Mouse (Mus musculus): Measurements from ENCODE around the gene Inpp5b. TPM values are rescaled to one million over a fixed set of nuclear protein-coding genes. Genes with fewer than 3 reads are reported as not detected.

Gene Inpp5b
- polyA plus RNA-seq (2015; fragmentation: Nextera tagmentation; extraction: Ambion mirVana): 25.2 and 26.4 TPM in 2 replicates

DNA sequence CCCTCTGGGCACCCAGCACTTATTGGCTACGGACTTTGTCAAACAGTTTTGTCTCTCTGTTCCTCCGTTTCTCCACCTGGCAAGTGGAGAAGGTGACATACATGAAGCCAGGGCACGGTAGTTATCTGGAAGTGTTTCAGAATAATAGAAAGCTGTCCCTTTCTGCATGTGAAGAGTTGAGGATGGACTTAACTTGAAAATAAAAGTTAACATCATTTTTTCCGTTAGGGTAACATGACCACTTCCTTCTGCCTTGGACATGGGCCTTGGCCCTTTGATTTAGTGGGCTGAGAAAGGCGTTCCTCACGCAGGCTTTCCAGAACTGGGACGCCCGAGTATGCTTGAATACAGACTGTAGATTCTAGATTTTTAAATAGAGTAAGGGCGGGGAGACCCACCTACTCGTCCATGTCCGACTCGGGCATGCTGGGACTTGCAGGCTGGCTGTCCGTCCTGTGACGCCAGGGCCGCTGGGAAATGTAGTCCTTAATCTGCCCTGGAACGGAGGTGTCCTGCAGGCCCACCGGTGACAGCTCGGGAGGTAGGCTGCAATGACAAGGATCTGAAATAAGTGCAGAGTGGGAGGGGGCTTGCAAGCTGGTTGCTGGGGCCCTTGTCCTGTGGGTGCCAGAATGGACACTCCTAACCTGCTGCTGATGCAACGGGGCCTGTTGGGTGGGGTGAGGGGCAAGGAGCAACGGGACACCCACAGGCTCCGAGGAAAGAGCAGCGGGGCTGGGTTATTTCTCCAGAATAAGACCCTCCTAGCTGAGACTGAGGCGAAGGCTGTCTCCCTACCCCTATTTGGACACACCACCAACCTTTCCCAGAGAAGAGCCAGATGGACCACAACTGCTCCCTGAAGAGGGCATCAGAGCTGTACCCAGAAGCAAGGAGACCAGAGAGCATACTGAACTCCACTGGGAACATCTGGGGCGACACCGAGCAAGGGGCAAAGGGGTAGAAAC is at the start of gene Inpp5b:
TSS of gene Inpp5b (plus strand) at position 475 of the 968 bp plus-strand sequence.
- H3K27ac ChIP-seq: peak within 1 kb of the TSS; percentile 11; the same call in 1 of the 2 replicates

DNA sequence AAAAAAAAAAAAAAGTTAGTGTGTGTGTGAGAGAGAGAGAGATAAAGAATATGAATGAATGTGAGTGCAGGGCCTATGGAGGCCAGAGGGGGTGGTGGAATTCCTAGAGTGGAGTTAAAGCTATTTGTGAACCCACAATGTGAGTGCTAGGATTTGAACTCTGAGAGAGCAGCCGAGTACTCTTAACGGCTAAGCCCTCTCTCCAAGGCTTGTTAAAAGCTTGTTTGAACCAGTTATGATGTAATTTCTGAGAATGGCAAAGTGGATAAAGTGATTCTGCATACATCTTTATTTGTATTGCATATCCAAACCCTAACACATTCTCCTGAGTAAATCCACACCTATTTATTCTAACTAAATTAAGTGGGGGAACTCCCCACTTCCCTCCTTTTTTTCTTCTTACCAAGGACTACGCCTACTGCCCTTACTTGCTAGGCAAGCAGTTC is 49.2 kb upstream of the Inpp5b start:
- no peaks in the 10 kb centered on the region for H3K9me3 ChIP-seq
- peak overlapping the region; percentile 83 for H3K4me3 ChIP-seq
- WGBS: 67% methylated on average over 3 of the region's 3 CpGs
- peaks cover 28% of the 10 kb centered on the region for H3K4me1 ChIP-seq
- H3K4me2 ChIP-seq: peak overlapping the region; percentile 70
- peaks cover 8% of the 10 kb centered on the region; the same call in 1 of the 2 replicates for H3K36me3 ChIP-seq
- peaks cover 4% of the 10 kb centered on the region; the same call in 1 of the 2 replicates for H3K27me3 ChIP-seq
- no peak overlapping the region for H3K27ac ChIP-seq
- peak overlapping the region; percentile 93 for H3K9ac ChIP-seq
- ATAC-seq (ENCODE audit: insufficient number of reproducible peaks, insufficient read depth, low FRiP score, low TSS enrichment, low read depth): no peak

More for the DNA sequence above, at the start of gene Inpp5b:
- H3K4me1 ChIP-seq: peaks cover 10% of the 10 kb centered on the region
- H3K9ac ChIP-seq: peak within 1 kb of the TSS; percentile 80
- H3K4me2 ChIP-seq: peak within 1 kb of the TSS; percentile 71
- no peaks in the 10 kb centered on the region for H3K9me3 ChIP-seq
- 15% methylated on average over 25 of the region's 25 CpGs for WGBS
- H3K4me3 ChIP-seq: peak within 1 kb of the TSS; percentile 62
- no peaks in the 10 kb centered on the region for H3K27me3 ChIP-seq
- ATAC-seq (ENCODE audit: insufficient number of reproducible peaks, insufficient read depth, low FRiP score, low TSS enrichment, low read depth): peak; percentile 76
- 0 out of 2 replicates have a peak, but pooled peaks cover 12% of the 10 kb centered on the region for H3K36me3 ChIP-seq

DNA sequence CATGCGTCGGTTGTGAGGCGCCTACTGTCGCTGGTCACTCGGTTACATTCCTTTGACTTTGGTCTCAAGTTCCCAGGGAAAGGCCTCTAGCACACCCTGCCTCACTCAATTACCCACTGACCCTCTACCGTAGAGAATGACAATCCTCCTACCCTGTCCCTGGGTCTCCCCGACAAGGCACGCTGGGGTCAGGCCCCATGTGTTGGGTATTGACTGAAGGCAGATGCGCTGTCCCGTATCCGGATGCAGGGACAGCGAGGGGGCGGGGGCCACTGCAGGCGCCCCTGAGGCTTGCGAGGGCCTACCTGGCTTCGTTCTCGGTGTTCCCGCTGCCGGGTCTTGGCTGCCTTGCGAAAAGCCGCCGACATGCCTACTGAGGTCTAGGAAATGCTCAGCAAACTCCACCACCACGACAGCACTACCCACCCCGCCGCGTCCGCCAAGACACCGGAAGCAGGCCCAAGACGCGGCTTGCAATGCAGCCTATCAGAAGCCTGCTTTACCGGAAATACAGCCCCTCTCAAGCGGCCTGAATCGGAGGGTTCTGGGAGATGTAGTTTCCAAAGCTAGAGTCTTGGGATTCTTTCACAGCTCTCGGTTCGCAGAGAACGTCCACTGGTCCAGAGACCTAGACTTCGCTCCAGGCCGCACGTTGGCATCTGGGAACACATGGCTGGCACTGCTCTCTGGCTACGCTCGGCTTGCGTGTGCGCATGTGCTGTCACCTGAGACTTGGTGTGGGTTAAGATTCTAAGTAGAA is 48.3 kb upstream of the Inpp5b start, which contains the start of gene Utp11:
TSS of gene Utp11 (minus strand) at position 466 of the 760 bp plus-strand sequence.
- ATAC-seq (ENCODE audit: insufficient number of reproducible peaks, insufficient read depth, low FRiP score, low TSS enrichment, low read depth): peak; percentile 83
- Histone ChIP-seq H3K9ac (peak within 1 kb of the TSS; percentile 93), H3K9me3 (no peaks in the 10 kb centered on the region), H3K36me3 (peaks cover under 1% of the 10 kb centered on the region; the same call in 1 of the 2 replicates), H3K4me1 (peaks cover 28% of the 10 kb centered on the region), H3K27ac (peak within 1 kb of the TSS; percentile 56; the same call in 1 of the 2 replicates), H3K4me2 (peak within 1 kb of the TSS; percentile 70), H3K4me3 (peak within 1 kb of the TSS; percentile 83), H3K27me3 (peaks cover 4% of the 10 kb centered on the region; the same call in 1 of the 2 replicates)
- WGBS: under 1% methylated on average over 43 of the region's 43 CpGs

DNA sequence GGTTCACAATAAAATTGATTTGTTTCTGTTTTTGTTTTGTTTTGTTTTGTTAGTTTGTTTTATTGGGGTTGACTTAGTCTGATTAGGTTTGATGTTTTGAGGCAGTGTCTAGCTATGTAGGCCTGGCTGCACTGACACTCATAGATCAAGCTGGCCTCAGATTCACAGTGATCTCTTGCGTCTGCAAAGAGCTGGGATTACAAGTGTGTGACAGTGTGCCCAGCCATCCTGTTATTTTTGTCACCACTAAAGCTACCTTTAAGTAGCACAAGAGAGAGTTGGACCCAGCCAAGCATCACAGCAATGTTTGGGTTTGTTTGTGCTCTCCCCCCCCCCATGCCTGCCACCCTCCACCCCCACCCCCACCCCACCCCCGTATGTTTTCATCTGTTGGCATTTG is 47.1 kb upstream of the Inpp5b start:
- WGBS: 78% methylated on average over 2 of the region's 2 CpGs

DNA sequence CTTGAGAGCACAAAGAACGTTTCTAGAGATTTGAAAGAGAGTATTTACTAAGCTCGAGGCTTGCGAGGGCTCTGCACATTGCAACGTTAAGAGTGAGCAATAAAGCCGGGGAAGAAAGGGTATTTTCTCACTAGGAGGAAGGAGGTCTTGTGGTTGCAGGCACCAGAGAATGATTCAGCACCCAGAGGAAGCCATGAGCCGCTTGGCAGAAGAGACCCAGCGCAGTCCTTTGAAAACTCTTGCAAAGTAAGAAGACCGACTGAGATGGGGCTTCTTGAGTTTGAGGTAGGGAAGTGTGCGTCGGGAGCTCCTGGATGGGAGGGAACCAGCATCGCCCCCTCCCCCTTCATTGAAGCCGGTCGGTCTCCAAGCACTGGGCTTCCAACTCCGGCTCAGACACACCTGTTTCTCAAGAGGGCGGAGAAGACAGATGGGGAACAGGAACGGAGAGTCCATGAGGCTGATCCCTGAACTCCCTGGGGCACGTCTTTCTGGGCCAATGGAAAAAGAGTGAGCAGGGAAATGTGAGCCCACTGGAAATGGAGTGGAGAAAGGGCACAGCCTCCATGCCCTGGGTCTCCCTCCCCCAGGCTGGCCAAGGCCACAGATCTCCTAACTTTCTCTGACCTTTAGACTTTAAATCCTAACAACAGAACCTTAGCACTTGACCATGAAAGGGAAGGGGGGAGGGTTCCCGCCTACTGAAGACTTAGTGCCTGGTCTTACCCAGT is 45.7 kb upstream of the Inpp5b start:
- Histone ChIP-seq H3K36me3 (no peaks in the 10 kb centered on the region), H3K9me3 (no peaks in the 10 kb centered on the region), H3K9ac (0 out of 2 replicates have a peak overlapping the region, but pooled peaks have one; percentile 32), H3K27me3 (peaks cover 4% of the 10 kb centered on the region; the same call in 1 of the 2 replicates), H3K4me2 (peak overlapping the region; percentile 37), H3K4me1 (peaks cover 35% of the 10 kb centered on the region), H3K27ac (0 out of 2 replicates have a peak overlapping the region, but pooled peaks have one; percentile 33), H3K4me3 (peak overlapping the region; percentile 0; the same call in 1 of the 2 replicates)
- no peak for ATAC-seq (ENCODE audit: insufficient number of reproducible peaks, insufficient read depth, low FRiP score, low TSS enrichment, low read depth)
- 11% methylated on average over 18 of the region's 18 CpGs for WGBS

More for the DNA sequence above, 47.1 kb upstream of the Inpp5b start:
- Histone ChIP-seq H3K4me1 (peaks cover 30% of the 10 kb centered on the region), H3K4me2 (no peak overlapping the region), H3K9me3 (no peaks in the 10 kb centered on the region), H3K4me3 (no peak overlapping the region), H3K9ac (no peak overlapping the region), H3K27ac (no peak overlapping the region), H3K36me3 (no peaks in the 10 kb centered on the region), H3K27me3 (peaks cover 4% of the 10 kb centered on the region; the same call in 1 of the 2 replicates)
- ATAC-seq (ENCODE audit: insufficient number of reproducible peaks, insufficient read depth, low FRiP score, low TSS enrichment, low read depth): no peak

DNA sequence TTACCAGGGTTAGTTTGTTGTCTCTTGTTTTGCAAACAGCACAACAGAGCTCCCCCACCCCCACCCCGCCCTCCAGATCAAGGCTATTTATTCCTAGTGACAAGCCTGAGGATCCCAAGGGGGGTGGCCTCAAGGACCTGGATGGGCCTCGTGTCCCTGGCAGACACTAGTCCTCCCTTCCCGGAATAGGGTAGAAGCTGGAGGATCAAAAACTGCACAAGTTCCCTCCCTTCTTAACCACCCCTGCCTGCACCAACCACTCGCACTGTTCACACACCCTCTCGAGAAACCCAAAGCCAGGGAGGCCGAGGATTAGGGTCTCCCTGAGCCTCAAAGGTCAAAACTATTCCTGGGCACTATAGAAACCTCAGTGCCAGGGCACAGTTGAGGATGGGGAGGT is 41.9 kb upstream of the Inpp5b start:
- Histone ChIP-seq H3K27me3 (peaks cover 4% of the 10 kb centered on the region; the same call in 1 of the 2 replicates), H3K4me3 (peak overlapping the region; percentile 88), H3K4me2 (peak overlapping the region; percentile 75), H3K9me3 (no peaks in the 10 kb centered on the region), H3K27ac (peak overlapping the region; percentile 97), H3K36me3 (no peaks in the 10 kb centered on the region), H3K9ac (peak overlapping the region; percentile 97; the same call in 1 of the 2 replicates), H3K4me1 (peaks cover 44% of the 10 kb centered on the region)
- ATAC-seq (ENCODE audit: insufficient number of reproducible peaks, insufficient read depth, low FRiP score, low TSS enrichment, low read depth): no peak
- WGBS: 6% methylated on average over 6 of the region's 6 CpGs

DNA sequence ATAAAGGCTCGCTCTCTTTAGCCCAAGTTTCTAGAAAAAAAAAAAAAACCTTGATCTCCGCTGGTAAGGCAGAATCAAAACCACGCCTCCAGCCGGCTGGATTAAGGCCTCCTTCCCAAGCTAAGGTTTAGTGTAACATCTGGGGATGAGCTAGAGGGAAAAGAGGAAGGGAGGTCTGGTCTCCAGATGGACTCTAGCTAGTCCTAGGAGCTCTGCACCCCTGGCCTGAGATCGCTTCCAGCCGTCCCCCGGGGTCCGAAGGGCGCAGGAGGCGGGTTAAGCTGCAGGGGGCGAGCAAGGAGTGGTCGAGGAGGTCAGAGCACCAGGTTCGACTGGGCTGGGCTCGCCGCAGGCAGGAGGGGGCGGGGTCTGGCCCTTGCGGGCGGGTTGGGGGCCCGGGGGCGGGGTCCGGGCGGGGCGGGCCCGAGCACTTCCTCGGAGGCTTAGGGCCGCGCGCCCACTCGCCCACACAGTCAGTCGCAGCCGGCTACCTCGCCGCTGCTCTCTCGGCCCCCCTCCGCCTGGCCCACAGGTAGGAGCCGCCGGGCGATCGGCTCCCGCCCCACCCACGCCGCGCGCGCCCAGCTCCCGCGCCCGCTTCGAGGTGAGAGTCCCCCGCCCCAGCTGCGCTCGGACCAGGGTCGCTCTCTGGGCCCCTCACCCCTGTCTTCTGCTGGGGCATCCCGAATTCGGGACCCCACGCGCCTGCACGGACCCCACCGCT is 41.2 kb upstream of the Inpp5b start, which contains the start of gene Fhl3:
TSS of gene Fhl3 (plus strand) at position 454 of the 724 bp plus-strand sequence.
- ATAC-seq (ENCODE audit: insufficient number of reproducible peaks, insufficient read depth, low FRiP score, low TSS enrichment, low read depth): peak; percentile 59
- WGBS: under 1% methylated on average over 46 of the region's 59 CpGs
- Histone ChIP-seq H3K9me3 (no peaks in the 10 kb centered on the region), H3K27me3 (0 out of 2 replicates have a peak, but pooled peaks cover 4% of the 10 kb centered on the region), H3K36me3 (no peaks in the 10 kb centered on the region; the same call in 1 of the 2 replicates), H3K4me3 (peak within 1 kb of the TSS; percentile 88), H3K9ac (peak within 1 kb of the TSS; percentile 97), H3K4me2 (peak within 1 kb of the TSS; percentile 75), H3K27ac (peak within 1 kb of the TSS; percentile 97), H3K4me1 (peaks cover 51% of the 10 kb centered on the region)

DNA sequence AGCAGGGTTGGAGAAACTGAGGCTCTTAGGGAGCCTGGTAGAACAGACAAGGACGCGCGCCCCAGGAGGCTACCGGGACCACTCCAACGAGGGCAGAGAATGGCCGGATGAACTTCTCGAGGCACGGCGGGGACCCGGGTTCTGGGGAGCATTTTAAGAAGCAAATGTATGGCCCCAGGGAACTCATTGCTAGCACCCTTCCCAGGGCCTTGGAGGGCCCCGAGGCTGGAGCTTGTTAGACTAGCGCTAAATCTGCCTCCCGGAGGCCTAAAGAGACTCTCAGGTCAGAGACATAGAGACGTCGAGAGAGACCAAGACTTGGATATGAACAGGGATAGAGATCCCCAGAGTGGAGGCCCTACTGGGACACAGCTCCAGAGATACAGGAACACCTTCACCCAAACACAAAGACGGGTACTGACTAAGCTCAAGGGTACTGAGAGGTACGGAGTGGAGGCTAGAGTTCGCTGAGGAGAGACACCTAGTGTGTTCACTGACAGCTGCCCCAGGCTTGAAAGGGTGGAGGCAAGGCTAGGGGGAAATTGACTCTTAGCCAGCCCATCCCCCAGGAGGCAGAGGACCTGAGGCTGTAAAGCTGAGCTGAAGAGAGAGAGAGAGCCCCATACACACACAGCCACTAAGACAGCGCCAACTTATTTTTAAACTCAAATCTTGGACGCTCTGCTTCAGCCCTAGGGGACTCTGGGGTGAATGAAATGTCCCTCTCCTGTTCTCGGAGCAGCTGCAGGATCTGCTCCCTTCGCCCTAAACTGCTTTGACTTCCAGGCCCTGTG is 40.4 kb upstream of the Inpp5b start:
- H3K9me3 ChIP-seq: no peaks in the 10 kb centered on the region
- H3K27ac ChIP-seq: peak overlapping the region; percentile 97
- H3K4me1 ChIP-seq: peaks cover 52% of the 10 kb centered on the region
- 0 out of 2 replicates have a peak, but pooled peaks cover under 1% of the 10 kb centered on the region for H3K27me3 ChIP-seq
- H3K36me3 ChIP-seq: peaks cover 8% of the 10 kb centered on the region
- WGBS: 2% methylated on average over 22 of the region's 22 CpGs
- ATAC-seq (ENCODE audit: insufficient number of reproducible peaks, insufficient read depth, low FRiP score, low TSS enrichment, low read depth): no peak
- peak overlapping the region; percentile 75 for H3K4me2 ChIP-seq
- H3K9ac ChIP-seq: peak overlapping the region; percentile 97
- H3K4me3 ChIP-seq: peak overlapping the region; percentile 88

DNA sequence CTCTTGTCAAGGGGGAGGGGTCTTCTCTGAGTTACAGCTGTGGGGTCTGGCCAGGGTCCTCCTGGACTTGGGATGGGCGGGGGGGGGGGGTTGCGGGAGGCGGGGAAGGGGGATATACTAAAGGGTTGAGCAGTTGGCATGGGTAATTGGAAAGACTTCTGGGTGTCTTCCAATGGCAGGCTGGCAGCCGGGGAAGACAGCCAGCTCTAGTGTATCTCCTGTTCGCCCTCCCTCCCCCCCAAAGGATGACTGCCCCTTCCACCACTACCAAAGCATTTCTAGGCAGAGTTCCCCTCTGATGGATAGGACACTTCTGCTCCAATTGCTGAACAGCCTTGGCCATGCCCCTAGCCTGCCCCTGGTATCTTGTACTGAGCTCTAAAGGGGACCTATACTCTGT is 39.7 kb upstream of the Inpp5b start:
- Histone ChIP-seq H3K4me1 (peaks cover 52% of the 10 kb centered on the region), H3K27ac (peak overlapping the region; percentile 97), H3K27me3 (no peaks in the 10 kb centered on the region)

More for the DNA sequence above, 39.7 kb upstream of the Inpp5b start:
- Histone ChIP-seq H3K9me3 (no peaks in the 10 kb centered on the region), H3K4me2 (peak overlapping the region; percentile 75), H3K4me3 (peak overlapping the region; percentile 88), H3K36me3 (peaks cover 13% of the 10 kb centered on the region), H3K9ac (peak overlapping the region; percentile 97)
- no peak for ATAC-seq (ENCODE audit: insufficient number of reproducible peaks, insufficient read depth, low FRiP score, low TSS enrichment, low read depth)
- 20% methylated on average over 5 of the region's 5 CpGs for WGBS
